Comparison of ENCODE assay signal across 24 mouse cellular contexts in the genomic region with DNA sequence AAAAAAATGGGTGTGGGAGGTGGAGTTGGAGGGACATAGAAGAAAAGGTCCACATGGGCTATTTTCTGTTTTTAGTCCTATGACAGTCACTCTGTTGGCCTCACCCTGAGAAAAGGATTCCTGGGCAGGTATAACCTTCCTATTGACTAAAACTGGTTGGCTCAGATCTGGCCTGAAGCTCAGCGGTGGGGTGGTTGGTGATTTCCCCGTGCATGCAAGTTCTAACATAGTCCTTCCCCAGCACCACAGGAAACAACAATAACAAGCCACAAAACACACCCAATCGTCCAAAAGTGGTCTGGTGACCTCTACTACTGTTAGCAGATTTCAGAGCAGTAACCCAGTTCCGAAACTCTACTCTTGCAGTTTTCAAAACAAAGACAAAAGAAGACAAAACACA. TPM values are rescaled to one million over a fixed set of nuclear protein-coding genes. Genes with fewer than 3 reads are reported as not detected.
"Had no signal": no experiment of that assay in that cellular context is flagged by ENCODE, and none has a peak within 500 bp of the region (broad histone marks: within the 10 kb centered on the region; RNA-seq: fewer than 3 reads in every experiment).

No protein-coding gene starts in this region.

- DNase-seq: gastrocnemius, adult 2 months; gastrocnemius, postnatal 10 days; gastrocnemius, postnatal 25 days; heart, adult 2 months; kidney, adult 18-20 months; kidney, adult 8-10 months; kidney, postnatal 14 days; kidney, postnatal 36 days; layer of hippocampus, adult 9-11 months; layer of hippocampus, postnatal 36 days; left cerebral cortex, postnatal 4 days had no signal

RNA-seq across cellular contexts. Expression of a gene that starts 52.7 kb away (rescaled TPM):
- total RNA-seq: gastrocnemius, adult 2 months; gastrocnemius, postnatal 10 days; gastrocnemius, postnatal 25 days; gastrocnemius, postnatal 4 days; granulocyte monocyte progenitor cell, adult 5-6 weeks; heart, adult 2 months; heart, postnatal 25 days; hematopoietic stem cell, adult 5-6 weeks; hindbrain, postnatal 0 days; layer of hippocampus, adult 18-20 months; layer of hippocampus, adult 8-10 months; layer of hippocampus, postnatal 14 days; layer of hippocampus, postnatal 36 days; left cerebral cortex, adult 18-20 months; left cerebral cortex, adult 8-10 months; left cerebral cortex, postnatal 10 days; left cerebral cortex, postnatal 25 days; left cerebral cortex, postnatal 4 days; liver, adult 2 months had no signal
